Mouse (Mus musculus) kidney, adult 9 months (tissue): ENCODE measurements around the gene Gjc3.
"Not testable (repeated sequence)": the region's sequence is repeated elsewhere in the genome, so short reads cannot be mapped to it uniquely, and the experiment has no call there.

Experiments
- DNase-seq: peaks from one replicate; pipeline ENCODE4 v3.0.0; 2022

Gene Gjc3

DNA sequence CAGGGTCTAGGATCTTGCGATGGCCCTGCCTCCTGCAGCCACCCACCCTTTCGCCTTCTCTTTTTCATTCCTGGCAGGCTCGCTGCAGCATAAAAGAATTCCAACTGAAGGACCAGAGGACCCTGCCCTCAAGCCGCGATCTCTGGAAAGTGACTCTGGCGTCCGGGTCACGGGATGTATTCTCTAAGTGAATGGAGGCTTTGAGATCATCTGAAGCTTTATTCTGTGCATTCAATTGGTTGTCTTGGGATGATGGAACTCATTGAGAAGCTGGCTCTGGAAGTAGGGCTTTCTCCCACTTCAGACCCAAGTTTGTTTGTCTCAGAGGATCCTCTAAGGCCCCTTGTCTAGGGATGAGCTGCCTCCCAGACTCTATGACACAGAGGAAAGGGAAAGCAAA lies at the start of gene Gjc3:
TSS of gene Gjc3 (minus strand) at position 154 of the 400 bp plus-strand sequence.
- no peak for DNase-seq

DNA sequence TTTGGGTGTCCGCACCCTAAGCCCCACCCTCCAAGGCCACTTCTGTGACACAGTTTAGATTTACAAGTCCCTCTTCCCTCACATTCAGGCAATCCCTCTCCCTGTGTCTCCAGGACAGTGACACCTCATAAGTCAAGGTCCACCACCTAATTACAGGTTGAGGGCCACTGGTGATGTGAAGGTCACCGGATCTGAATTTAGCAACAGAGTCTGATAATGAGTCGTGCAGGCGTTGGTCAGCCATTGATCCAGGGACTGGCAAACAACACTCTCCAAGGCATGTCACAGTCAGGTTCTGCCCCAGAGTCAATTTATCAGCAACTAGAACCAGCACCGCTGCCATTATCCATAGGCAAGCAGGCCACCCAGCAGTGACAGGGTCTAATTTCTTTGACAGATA lies 49.5 kb upstream of the Gjc3 start:
- no peak for DNase-seq

DNA sequence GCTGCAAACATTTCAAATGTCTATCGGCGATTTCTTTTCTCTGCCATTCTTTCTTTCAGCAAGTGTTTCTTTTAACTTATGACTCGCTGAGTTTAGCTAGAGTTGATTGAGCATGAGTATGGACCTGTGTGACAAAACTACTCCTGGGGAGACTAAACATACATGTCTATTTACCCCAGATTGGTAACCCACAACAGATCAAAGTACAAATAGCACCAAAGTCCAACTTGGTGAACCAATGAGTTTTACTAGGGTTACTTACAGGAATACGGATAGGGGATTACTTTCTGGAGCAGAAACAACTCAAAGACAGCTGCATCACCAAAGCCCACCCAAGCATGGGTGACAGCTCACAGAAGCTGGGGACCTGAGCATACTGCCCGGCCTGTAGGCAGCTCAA lies 46.5 kb upstream of the Gjc3 start:
- peak; percentile 70 for DNase-seq

DNA sequence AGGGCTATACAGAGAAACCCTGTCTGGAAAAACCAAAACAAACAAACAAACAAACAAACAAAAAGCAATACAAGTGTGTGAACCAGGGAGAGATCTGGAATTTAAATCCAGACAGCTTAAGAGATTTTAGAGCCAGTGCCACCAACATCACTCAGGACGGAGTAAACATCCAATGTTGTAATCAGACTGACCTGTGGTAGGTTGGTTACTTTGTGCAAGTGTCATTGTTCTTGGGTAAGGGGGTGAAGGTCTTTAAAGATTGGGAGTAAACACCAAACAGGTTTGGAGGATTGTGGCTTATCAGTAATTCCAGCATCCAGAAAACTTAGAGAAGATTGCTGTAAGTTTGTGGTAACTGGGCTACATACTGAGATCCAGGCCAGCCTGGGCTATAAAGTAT lies 23.5 kb upstream of the Gjc3 start:
- DNase-seq = no peak

DNA sequence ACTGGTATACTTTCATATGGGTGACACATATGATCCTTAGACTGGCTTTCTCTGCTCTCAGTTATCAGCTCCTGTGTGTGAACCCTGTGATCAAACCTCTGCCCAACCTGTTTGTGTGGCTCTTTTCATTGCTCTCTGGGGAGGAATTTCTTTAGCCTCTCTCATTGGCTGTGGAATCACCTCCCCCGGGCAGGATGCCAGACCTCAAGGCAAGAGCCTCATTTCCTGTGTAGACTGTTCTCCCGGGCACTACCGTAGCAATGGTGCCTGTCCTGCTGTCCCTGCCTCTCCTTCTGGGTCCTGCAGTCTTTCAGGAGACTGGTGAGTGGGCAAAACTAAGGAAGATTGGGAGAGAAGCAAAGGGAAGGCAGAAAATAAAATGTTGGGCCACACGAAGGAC lies 18.4 kb upstream of the Gjc3 start, which contains the start of gene Azgp1:
TSS of gene Azgp1 (plus strand) at position 221 of the 400 bp plus-strand sequence.
- peak; percentile 88 for DNase-seq

DNA sequence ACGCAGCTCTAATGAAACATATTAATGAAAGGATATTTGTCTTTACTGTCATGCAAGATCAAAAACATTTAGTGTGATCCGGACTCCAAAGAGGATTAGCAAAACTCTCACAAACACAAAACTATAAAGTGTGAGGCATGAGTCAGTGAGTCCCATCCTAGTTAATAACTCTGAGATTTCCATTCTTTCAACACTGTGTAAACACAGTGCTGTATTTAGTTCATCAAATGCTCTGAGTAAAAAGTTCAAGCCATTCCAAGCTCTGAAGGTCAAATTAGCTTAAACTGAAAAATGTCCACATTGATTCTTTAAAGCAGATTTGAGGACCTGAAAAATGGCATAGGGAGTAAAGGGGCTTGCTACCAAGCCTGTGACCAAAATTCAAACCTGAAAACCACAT lies 16.2 kb upstream of the Gjc3 start:
- DNase-seq = no peak

DNA sequence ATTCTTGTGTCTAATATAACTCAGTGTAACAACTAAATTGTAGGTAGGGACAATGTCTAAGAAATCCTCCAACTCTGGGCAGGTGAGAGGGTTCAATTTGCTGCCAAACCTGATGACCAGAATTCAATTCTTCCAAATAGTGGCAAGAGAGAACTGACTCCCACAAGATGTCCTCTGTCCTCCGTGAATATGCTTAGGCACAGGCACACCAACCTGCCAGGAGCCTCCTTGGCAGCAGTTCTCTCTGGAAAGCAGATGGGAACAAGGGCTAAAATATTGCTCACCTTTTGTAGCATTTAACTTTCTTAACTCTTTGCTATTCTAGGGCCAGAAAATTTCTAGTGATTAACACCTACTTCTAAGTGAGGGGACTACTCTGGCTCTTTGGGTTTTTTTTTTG lies 14.4 kb upstream of the Gjc3 start:
- peak; percentile 39 for DNase-seq

DNA sequence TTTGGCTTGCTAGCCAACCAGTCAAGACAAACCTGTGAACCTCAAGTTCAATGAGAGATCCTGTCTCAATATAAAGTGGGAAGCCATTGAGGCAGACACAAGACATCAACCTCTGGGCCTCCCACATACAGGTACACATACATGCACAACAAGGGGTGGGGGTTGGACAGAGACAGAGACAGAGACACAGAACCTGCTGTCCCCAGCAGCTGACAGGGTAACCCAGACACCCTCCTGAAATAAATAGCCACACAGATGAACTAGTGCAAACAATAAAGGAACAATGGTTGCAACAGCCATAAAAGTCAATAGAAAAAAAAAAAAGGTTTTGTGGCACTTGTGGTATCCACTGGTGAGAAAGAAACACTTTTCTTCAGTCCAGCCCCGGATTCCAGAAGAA lies 12.5 kb upstream of the Gjc3 start:
- DNase-seq = no peak

DNA sequence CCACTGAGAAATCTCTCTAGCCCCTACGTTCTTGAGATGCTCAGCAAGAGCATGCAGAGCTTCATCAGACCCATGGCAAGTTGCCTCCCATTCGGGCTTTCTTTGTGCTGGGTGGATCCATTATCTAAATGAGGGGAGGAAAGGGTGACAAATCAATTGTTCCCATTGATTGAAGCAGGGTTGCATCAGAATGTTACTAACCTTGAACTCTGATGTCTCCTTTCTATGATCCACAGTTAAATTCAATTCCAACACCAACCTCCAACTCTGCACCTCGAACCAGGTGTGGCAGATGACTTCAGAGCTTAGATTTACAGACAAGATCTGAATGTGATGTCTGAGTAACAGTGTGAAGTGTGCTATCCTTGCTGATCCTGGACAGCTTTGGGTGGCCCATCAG lies 11.8 kb upstream of the Gjc3 start:
- DNase-seq = no peak

DNA sequence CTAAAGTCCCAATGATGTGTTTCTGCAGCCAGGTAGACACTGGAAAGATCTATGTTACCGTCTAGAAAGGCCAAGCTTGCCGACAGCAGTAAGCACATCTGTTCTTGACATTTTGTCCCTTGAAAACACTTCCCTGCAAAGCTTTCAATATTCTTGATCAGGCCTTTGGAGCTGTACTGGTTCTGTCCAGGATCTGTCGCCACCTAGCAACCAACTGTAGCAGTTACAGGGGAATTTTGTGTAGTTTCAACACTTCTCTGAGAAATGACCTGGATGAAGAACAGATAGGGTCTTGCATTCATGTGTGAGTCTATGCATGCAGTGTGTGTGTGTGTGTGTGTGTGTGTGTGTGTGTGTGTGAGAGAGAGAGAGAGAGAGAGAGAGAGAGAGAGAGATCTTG lies 10.8 kb upstream of the Gjc3 start:
- no peak for DNase-seq

DNA sequence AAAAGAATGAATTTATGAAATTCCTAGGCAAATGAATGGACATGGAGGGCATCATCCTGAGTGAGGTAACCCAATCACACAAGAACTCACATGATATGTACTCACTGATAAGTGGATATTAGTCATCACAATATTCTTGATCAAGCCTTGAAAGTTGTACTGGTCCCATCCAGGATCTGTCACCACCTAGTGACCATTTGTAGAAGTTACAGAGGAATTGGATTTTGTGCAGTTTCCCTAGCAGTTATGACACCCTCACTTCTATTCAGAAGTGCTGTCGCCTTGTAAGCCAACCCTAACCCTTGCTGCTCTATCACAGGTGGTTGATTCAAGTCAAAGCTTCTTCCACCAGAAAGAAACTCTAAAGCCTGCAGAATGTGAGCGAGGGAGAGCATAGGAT lies 10.3 kb upstream of the Gjc3 start:
- DNase-seq = no peak

DNA sequence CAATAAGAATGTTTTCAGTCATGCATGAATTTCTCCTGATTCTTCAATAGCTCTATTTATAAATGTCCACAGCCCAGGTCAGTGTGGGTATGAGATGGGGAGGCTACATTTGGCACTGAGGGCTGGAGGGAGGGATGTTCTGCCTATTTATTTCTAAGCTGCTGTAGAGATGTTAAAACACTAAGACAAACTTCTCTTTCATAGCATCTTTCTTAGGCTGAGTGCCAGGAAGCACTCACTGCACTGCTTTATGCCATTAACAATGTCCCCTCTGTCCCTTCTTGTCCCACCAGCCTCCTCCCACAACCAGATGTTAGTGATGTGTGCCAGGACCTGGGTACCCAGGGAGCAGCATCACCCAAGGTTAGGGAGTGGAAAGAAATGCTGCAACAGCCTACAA lies 3.6 kb upstream of the Gjc3 start:
- no peak for DNase-seq

DNA sequence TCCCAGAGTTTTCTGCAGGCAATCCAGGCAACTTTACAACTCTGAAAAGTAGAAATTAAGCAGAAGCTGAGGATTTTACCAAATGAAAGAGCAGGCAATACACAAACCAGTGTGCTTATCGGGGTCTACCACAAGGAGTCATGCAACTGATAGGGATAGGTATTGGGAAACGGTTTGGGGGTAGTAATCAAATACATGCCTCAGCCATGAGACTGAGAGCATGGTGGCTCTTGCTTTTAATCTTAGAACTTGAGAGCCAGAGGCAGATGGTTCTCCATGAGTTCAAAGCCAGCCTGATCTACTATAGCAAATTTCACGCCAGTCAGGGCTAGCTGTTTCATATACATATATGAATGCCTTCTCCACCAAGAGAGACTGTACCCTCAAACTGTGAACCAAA lies 6.5 kb downstream of the Gjc3 start:
- no peak for DNase-seq

DNA sequence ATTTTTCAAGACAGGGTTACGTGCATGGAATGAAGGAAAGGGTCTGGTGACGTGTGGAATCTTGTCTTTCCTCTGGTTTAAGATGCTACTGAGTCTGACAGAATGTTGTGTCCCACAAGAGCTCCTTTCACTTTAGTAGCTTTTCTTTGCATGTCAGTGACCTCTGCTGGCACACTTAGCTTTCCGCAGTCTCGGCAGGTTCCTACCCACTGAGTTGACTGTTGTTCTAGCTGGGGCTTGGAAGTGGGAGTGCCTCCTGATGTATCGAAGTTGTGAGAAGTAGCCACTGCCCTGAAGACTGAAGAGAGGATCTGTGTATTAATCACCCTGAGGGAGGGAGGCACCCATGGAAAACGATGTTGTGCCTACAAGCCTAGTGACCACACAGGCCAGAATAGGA lies 11.7 kb downstream of the Gjc3 start:
- peak; percentile 60 for DNase-seq

DNA sequence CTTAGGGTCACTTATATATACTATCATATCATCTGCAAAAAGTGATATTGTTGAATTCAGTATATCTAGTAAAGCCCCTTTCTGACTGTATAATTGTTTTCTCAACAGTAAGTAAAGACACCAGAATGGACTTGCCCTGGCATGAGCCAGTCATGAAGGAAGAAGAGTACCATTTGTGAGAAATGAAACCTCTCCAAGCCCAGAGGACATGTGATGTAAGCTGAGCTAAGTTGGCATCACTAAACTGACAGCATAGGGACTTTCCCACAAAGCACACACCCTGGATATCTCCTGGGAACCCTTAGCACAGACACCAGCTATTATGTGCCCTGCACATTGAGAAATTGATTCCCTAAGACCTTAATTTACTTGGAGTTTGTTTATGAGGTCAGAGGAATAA lies 15.6 kb downstream of the Gjc3 start:
- no peak for DNase-seq

DNA sequence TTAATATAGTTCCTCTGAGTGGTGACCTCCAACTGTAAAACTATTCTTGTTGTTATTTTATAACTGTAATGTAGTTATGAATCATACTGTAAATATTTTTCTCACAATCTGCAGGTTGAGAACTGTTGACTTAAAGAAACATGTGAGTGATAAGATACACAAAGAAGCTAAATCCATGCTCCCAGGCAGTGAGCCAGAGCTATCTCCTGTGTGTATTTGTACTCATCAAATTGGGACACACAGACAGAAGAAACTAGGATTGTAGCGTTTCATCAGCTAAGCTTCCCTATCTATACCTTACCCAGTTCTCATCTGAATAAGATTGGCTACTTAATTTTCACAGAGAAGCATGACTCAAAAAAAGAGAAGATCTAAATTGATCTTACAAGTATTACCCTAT lies 19.8 kb downstream of the Gjc3 start:
- DNase-seq = no peak

DNA sequence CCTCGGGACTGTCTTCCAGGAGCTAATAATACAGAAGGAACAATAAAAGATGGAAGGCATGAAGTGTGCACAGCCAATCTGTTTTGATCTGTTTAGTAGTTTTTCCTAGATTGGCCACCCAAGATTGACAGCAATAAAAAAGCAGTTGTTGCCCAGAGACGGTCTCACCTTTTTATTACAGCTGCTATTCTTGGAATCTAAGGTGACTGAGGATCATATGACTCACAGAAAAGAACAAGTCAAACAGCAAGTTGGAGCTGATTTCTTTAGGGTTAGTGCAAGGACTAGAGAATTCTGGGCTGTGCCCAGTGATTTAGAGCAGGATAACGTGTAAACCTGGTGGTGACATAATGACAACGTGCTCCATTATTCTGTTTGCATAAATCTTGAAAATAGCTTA lies 21.9 kb downstream of the Gjc3 start:
- DNase-seq = no peak

DNA sequence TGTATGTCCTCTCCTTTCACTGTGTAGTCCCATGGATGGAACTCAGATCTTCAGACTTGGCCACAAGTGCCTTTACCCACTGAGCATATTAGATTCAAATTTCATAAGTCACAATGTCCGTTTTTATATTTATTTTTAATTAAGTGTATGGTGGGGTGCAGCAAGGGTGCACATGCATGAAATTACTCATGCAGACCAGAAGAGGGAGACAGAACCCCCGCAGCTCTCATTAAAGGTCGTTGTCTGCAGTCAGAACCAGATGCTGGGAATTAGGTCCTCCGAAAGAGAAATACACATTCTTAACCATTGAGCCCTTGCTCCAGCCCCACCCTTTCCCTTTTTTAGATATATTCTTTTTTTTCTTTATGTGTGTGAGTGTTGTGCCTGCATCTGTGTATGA lies 25.7 kb downstream of the Gjc3 start:
- DNase-seq = no peak

DNA sequence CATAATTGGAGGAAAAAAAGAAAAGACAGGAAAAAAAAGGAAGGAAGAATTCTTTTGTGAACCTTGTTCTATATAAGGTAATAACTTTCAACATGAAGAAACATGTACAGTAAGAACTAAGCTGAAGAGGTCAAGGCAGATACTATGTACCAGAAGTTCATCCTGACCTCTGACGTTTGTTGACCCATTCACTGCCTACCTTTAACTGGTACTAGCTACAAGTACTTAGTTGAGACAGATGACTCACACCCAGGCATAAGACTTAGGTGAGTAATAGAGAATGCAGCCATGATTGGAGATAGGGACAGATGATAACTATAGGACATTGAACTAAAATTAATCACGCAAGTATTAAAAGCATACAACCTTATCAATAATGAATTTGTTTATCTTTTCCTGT lies 26.4 kb downstream of the Gjc3 start:
- DNase-seq = no peak

DNA sequence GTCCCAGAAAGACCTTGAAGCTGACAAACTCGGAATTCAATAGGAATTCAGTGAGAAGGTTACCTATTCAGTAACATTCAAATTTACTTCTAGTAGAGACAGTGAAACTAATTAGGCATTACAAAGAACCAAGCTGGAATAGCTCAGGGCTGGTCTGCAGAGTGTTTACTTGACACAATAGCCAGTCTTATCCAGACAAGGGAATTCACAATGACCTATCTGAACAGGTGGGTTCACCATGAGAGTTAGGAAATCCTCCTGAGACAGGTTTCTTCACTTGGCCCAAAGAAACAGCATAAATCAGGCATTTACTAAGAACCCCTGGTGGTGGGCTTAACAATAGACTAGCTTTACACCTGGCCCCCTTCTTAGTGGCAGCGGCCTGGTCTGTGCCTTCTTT lies 29.0 kb downstream of the Gjc3 start:
- DNase-seq = not testable (repeated sequence)

DNA sequence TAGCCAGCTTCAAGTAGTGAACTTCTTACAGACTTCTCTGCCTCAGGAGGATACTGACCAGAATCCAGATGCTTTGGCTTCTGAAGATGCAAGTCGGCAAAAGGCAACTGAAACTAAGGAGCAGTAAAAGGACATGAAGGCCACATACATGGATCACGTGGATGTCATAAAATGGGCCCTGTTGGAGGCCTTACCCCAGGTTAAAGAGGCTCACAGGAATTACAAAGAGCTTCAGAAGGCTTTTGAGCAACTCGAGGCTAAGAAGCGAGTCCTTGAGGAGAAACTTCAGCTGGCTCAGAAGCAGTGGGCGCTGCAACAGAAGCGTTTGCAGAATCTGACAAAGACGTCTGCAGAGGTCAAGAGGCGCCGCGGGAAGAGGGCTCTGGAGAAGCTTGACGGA lies 34.5 kb downstream of the Gjc3 start:
- DNase-seq = no peak

DNA sequence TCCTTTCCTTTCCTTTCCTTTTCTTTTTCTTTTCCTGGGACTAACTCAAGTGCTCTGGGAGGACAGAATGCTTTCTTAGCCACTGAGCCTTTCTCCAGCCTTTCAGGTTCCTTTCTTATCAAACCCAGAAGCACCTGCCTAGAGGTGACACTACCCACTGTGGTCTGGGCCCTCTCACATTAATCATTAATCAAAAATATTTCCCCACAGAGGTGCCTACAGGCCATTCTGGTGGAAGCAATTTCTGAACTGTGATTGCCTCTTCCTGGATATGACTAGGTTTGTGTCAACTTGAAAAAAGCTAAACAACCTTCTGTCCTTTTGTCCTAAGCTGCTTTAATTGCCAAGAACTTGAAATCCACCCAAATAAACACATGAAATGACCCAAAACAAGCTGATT lies 40.7 kb downstream of the Gjc3 start:
- peak; percentile 64 for DNase-seq

DNA sequence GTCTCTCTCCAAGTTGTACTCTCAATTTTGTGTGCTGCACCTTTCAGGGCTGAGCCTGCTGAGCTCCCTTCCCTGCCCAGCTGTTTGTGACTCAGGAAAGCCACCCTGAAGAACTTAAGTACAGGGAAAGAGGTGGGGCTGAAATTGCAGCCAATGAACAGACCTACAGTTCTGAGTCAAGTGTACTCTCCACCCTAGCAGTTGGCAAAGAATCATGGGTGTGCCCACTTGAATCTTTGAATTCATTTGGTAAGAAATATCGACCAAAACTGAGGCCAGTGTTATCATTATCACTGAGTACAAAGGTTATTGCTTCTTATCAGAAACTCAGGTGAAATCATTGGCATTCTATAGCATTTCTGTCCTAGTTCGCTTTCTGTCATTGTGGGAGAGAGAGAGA lies 41.4 kb downstream of the Gjc3 start, which contains the start of gene Cyp3a13:
TSS of gene Cyp3a13 (minus strand) at position 88 of the 400 bp plus-strand sequence.
- no peak for DNase-seq

DNA sequence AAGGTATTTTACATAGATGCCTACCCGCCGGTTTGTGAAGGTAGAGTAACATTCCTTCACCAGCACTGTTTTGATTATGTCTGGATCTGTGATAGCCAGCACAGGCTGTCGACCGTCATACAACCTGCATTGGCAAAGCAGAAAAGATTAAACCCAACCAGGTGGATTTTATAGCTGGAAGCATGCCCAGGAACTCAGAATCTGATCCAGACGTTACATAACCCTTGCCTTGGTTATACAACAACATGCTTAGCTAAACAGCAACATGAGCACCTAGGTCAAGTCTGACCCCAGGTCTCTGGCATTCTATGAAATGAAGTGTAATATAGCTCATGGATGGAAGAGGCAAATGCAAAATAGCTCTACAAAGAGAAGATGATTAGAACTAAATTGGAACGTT lies 47.3 kb downstream of the Gjc3 start:
- DNase-seq = peak; percentile 95

DNA sequence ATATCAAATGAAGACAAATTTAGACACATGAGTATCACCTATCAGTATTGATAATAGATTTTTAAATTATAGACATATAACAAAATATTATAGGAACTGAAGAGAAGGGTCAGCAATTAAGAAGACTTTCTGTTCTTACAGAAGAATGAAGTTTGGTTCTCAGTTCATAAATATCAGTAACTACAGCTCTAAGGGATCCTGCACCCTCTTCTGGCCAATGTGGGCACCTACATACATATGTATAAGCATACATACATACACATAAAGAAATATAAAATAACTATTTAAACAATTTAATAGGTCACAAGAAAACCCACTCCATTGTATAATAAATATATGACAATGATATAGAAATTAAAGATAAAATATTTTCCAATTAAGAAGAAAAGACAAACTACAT lies 48.4 kb downstream of the Gjc3 start:
- DNase-seq = no peak
